Mouse (Mus musculus) right cerebral cortex, postnatal 14 days (tissue): ENCODE results near the gene Spocd1.
"Not testable (repeated sequence)": the region's sequence is repeated elsewhere in the genome, so short reads cannot be mapped to it uniquely, and the experiment has no call there.

Source experiments
- DNase-seq: peaks from one replicate; pipeline ENCODE4 v3.0.0; 2022

The Spocd1 gene

GRCm38 (mm10) chr4:129928949-129929348, at the start of gene Spocd1:
TSS of gene Spocd1 (plus strand) at chr4:129929249.
- no peak for DNase-seq

GRCm38 (mm10) chr4:129880615-129881014, 48.4 kb upstream of the Spocd1 start:
- no peak for DNase-seq

- no peak for DNase-seq
These were observed 47.4 kb upstream of the Spocd1 start for GRCm38 (mm10) chr4:129881661-129882060.

DNA sequence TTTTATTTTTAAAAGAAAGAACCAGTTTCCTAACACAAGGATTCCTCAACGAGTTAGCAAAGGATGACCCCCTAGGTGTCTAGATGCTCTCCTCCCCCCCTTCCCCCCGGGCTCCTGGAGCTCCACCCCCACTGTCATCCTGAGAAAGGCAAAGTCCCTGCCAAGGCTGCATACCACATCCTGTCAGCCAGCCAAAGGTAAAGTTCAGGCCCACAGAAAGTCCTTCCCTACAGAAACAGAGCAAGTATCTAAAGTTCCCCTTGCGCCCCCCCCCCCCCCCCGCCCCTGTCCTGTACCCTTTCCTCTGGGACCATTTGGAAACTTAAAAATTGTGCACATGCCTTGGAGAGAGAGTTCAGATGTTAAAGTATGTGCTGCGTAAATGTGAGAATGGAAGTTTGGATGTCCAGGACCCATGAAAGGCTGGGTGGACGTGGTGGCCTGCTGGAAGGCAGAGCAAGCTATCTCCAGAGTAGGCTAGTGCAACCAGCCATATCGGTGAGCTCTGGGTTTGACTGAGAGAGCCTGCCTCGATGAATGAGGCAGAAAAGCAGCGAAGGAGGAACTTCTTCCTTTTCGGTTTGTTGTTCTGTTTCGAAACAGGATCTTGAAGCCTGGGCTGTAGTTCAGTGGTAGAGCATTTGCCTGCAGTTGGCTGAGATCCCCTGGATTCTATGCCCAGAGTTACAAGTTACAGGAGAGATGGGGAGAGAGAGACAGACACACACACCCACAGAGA, 46.3 kb upstream of the Spocd1 start:
- DNase-seq, result peak; percentile 38

DNA sequence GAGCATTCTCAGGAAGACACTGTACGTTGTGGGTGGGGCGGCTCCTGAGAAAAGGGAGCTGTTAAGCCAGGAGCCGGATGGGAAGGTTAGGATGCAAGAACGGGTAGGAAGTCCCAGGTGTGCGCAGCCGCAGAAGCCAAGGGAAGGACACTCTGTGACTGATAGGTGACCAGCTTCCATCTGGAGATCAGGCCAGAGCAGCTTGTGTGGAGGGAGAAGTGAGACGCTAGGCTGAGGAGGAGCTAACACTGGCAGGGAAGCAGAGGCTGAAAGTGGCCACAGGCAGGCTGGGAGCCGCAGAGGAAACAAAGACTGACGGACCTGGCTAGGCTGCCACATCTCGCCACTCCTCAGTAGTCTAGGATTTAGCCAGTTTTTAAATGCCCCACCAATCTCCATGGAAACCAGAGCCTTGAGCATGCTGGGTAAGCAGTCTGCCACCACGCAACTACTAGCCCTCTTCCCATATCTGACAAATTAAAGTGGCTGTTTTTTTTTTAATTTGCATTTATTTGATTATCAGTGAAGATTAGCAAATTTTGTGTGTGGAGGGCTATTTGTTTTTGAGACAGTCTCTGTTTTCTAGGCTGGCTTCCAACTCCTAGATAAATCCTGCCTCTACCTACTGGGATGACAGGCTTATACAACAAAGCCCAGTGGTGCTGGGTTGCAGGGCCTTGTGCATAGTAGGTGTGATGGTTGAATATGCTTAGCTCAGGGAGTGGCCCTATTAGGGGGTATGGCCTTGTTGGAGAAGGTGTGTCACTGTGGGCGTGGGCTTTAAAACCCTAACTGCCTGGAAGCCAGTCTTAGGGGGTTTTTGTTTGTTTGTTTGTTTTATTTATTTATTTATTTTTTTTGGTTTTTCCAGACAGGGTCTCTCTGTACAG, 44.8 kb upstream of the Spocd1 start:
- no peak for DNase-seq

- no peak for DNase-seq
These were observed 39.4 kb upstream of the Spocd1 start for GRCm38 (mm10) chr4:129889661-129890060.

- no peak for DNase-seq
These were observed 39.0 kb upstream of the Spocd1 start for GRCm38 (mm10) chr4:129890094-129890493.

DNA sequence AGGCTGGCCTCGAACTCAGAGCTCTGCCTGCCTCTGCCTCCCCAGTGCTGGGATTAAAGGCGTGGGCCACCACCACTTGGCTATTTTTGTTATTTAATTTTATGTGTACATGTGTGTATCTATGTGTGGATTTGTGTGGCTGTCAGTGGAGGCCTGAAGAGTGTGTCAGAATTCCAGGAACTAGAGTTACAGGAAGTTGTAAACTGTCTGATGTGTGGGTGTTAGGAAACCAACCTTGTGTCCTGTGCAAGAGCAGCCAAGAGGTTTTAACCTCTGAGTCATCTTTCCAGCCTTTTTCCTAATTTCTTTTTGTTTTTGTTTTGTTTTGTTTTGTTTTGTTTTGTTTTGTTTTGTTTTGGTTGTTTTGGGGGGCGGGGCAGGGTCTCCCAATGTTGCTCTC, 34.2 kb upstream of the Spocd1 start:
- no peak for DNase-seq

GRCm38 (mm10) chr4:129898815-129899214, 30.2 kb upstream of the Spocd1 start:
- not testable (repeated sequence) for DNase-seq

DNA sequence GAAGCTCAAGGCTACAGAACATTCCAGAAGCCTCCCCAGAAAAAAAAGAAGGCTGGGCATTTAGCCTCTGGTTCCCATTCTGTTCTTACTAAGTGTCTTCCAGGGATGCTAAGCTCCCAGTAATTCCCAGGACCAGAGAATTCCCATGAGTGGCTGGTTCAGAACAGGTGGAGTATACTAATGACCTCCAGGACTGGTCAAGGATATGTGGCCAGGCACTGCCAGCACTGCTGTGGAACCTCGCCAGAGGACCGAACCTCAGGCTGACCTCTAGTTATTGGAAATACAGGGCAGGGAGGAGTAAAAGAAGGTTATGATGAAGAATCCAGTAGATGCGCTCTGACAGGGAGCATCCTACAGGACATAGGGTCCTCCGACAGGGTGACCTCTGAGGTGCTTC, 26.7 kb upstream of the Spocd1 start:
- no peak for DNase-seq

DNA sequence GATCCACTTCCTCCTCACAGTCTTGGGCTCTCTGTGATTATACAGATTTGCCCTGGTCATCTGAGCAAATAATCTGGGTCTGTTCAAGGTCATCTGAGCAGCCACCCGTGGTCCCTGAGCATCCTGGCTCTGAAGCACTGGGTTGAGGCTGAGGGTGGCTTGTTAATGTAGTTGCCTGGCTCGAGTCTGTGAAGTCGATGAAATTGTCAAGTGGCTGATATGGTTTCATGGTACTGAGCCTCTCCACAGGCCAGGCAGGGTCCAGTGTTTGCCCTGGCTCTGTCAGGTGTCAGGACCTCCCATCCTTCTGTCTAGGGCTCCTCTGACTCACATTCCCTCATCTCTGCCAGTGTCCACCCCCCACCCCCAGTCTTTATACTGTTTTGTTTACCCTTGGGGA, 25.5 kb upstream of the Spocd1 start:
- no peak for DNase-seq

DNA sequence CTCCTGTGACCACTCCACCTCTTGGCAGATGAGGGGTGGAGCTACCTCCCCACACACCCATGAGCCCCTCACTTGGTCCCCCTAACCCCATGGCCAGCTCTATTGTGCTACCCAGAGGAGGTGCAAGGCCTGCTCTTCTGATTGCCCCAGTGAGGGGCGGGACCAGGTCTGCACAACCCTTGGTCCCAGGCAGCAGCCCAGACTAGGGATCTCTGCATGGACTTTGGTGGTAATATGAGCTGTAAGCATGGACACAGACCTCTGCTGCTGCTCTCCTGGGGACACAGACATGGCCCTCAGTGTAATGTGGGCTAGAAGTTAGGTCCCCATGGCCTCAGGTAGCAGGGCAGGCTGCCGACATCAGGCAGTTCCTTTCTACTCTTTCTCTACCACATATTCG, 24.0 kb upstream of the Spocd1 start:
- DNase-seq, result no peak

GRCm38 (mm10) chr4:129906016-129906415, 23.0 kb upstream of the Spocd1 start:
- no peak for DNase-seq

DNA sequence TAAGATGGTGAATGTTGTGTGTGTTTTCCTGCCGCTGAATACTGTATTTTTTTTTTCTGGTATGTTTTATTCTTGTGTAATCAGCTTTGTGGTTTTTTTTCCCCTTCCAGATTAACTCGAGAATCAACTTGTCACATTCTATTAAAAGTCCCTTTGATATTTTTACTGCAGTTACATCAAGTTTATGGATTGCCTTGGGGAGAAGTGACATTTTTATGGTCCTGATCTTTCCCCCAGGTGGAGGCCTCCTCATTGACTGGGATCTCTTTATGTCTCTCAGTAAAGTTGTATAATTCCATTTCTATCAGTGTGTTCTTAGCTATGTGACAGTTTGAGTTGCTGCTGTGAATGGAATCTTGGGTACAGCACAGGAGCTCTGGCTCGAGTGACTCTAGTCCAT, 20.2 kb upstream of the Spocd1 start:
- no peak for DNase-seq

- no peak for DNase-seq
These were observed 19.8 kb upstream of the Spocd1 start for GRCm38 (mm10) chr4:129909261-129909731.

GRCm38 (mm10) chr4:129912998-129913397, 16.1 kb upstream of the Spocd1 start:
- DNase-seq, result no peak

GRCm38 (mm10) chr4:129913761-129914644, 15.0 kb upstream of the Spocd1 start:
- no peak for DNase-seq

DNA sequence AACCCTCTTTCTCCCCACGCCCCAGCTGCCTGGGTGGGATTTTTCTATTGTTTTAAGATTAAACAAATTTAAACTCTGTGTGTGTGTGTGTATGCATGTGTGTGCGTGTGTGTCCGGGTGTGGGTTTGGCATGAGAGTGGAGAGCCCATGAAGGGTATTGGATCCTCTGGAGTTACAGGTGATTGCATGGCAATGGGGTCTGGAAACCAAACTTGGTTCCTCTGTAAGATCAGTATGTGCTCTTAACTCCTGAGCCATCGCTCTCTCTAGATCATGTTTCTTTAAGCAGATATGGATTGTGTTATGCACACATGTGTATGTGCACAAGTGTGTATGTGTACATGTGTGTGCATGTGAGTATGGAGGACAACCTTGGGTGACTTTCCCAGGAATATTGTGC, 14.4 kb upstream of the Spocd1 start:
- DNase-seq, result no peak

DNA sequence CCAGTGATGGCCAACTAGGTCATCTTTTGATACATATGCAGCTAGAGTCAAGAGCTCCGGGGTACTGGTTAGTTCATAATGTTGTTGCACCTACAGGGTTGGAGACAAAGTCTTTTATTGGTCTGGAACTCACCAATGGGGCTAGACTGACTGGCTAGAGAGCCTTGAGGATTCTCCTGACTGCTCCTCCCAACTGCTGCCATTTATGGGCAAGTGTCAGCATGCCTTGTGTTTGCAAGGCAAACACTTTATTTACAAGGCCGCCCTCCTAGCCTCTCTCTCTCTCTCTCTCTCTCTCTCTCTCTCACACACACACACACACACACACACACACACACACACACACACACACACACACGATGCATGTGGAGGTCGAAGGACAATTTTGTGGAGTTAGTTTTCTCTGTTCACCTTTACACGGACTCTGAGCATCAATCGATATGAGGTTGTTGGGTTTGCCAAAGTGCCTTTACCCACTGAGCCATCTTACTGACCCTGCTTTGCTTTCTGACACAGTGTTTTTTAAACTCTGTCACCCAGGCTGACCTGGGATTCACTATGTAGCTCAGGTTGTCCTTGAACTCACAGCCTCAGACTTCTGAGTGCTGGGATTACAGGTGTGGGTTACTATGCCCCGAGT, 13.6 kb upstream of the Spocd1 start:
- DNase-seq, result no peak

GRCm38 (mm10) chr4:129916159-129916558, 12.9 kb upstream of the Spocd1 start:
- no peak for DNase-seq

DNA sequence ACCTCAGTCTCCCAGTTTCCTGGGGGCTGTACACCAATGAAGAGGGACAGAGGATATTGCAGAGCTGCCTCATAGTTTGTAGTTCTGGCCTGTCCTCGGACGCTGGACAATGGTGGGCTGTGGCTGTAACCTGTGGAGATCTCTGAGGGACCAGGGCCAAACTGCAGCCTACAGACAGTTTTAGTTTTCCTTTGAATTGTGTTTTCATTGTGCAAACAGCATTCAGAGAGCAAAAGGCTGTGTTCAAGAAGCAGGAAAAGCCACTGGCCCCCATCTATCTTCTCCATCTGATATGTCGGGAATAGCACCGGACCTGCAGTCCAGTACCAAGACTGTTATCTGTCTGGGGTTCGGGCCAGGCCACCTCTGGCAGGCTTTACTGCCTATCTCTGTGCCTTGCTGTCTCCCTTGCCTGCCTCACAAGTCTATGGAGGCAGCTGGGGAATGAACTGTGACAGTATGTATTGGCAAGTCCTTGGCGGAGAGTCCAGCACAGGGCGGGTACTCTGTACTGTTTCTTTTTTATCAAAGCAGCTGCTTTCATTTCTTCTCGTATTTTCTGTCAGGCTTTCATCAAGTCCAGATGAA, 11.9 kb upstream of the Spocd1 start:
- DNase-seq, result no peak

GRCm38 (mm10) chr4:129918464-129918863, 10.6 kb upstream of the Spocd1 start:
- DNase-seq, result no peak
